Mouse (Mus musculus) R1 (cell line): ENCODE results near the gene Krt73.

Source experiments
- DNase-seq: peaks from one replicate; pipeline ENCODE4 v3.0.0-alpha.2; 2018; ENCODE audit warnings: low read depth, low spot score

Gene Krt73

DNA sequence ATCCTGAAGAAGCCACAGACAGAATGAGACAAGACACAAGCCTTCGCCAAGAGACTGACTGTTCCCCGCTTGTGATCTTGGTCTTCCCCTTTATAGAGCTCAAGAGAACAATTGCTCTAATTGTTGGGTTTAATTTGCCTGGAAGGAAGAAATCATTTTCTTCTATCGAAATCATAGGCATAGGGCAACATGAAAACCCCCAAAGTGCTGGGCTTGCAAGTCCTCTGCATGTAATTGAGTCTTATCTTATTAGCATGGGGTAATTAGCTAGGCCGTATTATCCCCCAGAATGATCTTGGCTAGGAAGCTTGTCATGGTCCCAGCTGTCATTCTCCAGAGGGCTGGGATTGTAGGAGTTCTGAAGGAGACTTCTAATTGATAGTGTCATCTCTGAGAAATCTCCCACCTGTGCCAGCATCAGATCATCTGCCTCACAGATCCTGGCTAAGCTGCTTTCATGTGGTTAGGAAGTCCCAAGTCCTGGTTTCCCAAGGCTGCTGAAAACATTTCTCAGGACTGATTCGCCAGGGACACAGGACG is at the start of gene Krt73:
Gene Krt73 (minus strand): TSS at position 51 of the 540 bp plus-strand sequence.
- DNase-seq, result no peak

GRCm38 (mm10) chr15:101850694-101851093 is 48.5 kb upstream of the Krt73 start, which contains the start of gene Krt1:
Gene Krt1, minus strand, starts transcription at chr15:101850794.
- DNase-seq, result no peak

- peak; percentile 19 for DNase-seq
These were observed 43.8 kb upstream of the Krt73 start for GRCm38 (mm10) chr15:101845971-101846403.

DNA sequence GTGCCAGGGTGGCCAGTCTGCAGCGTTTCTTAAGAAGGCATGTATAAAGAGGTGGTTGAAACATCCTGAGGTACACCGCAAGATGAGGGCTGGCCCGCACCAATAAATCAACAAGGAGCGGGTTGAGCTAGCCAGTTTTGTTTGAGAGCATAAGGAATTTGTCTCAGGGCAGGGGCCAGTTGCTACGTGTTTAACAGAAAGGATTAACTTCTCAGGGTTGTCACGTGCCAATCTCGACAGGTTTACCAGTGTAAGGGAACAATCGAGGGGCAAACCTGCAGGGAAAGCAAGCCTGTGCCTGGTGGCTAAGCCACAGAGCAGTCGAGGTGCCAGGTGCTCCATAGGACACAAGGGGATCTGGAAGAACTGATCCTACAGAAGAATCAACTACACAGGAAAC is 41.0 kb upstream of the Krt73 start:
- no peak for DNase-seq

GRCm38 (mm10) chr15:101834784-101835328 is 32.7 kb upstream of the Krt73 start:
- peak; percentile 61 for DNase-seq

GRCm38 (mm10) chr15:101833131-101833530 is 31.0 kb upstream of the Krt73 start:
- DNase-seq, result no peak

- no peak for DNase-seq
These were observed 27.3 kb upstream of the Krt73 start for GRCm38 (mm10) chr15:101829441-101829840.

DNA sequence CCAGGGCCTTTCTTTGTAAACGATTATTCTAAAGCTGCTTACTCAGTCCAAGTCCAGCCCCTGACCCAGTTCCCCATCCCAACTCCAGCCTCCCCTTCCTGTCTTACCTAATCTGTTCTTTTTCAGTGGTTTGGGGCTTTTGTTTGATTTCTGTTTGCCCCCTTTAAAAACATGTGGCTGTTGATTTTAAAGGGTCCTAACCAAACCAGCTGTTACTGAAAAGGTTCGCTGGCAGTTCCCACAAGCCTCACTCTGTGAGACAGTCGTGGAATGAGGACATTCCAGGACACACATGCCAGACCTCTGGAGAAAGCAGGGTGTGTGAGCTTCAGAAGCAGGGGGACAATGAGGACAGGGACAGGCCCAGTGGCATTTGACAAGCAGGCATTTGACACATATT is 19.6 kb upstream of the Krt73 start:
- DNase-seq, result no peak

DNA sequence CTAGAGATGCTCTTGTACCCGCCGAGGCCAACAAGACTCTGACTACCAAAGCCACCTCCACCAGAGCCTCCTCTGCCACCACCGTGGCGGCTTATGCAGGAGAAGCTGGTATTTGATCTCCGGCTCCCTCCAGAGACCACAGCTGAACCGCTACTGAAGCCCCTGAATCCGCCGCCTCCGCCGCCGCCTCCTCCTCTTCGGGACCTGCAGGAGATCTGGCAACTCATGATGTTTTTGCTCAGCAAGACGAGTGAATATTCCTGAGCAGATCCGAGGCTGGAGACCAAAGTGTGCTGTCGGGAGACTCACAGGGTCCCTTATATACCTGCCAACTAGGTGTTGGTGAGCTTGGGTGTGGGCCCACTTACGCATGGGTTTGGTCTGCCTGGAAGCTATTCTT is 15.7 kb upstream of the Krt73 start, which contains the start of gene Krt2:
Gene Krt2 (minus strand): TSS at position 295 of the 400 bp plus-strand sequence.
- no peak for DNase-seq

DNA sequence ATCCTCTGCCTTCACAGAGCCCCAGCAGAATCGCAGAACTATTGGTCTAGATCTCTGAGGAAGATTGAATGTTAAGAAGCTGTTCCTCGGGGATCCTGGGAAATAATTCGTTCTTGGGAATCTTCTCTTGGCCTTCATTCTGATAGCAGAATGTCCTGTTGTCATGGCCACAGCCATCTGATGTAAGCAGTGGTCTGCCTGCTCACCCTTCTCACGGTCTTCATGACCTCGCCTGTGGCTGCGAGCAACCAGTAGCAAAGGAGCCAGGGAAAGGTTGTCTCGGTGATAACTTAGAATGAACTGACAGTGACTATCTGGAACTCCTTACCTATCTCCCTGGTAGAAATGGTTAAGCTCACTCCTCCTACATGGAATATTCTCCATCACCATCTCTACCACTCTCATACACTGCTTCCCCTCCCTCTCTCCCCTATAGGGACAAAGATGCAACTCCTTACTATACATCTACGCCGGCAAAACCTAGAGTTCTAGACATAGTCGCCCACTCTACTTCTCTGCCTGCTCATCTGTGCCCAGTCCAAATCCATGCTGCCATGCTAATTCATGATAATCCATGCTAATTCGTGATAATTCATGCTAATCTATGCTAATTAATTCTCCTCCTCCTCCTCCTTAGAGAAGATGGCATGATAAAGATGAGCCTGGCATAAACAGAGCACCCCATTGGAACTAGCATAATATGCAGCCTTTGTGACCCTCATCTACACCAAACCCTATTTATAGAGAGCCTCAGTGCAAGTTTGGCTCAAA is 1.1 kb upstream of the Krt73 start:
- DNase-seq, result no peak

- no peak for DNase-seq
These were observed 11.3 kb downstream of the Krt73 start for GRCm38 (mm10) chr15:101790867-101791266.

DNA sequence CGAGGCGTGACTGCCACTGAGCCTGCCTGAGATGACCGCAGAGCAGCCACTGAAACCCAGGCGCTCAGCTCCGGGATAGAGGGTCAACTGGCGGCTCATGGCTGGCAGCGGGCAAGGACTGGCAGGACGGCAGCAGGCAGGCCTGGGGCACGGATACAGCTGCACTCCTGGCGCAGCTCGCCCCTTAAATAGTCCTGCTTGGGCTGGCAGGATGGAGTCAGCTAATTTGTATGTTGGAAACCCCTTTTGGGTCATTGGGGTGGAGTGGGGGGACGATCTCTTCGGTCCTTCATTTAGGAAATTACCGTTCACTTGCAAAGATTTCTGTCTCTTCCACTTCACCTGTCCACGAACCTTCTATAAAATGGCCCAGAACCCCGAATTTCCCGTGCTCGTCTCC is 15.8 kb downstream of the Krt73 start, which contains the start of gene Krt72:
Gene Krt72 (minus strand): TSS at position 101 of the 400 bp plus-strand sequence.
- DNase-seq, result no peak

GRCm38 (mm10) chr15:101773420-101773819 is 28.7 kb downstream of the Krt73 start:
- no peak for DNase-seq

GRCm38 (mm10) chr15:101772711-101773081 is 29.4 kb downstream of the Krt73 start:
- peak; percentile 89 for DNase-seq

DNA sequence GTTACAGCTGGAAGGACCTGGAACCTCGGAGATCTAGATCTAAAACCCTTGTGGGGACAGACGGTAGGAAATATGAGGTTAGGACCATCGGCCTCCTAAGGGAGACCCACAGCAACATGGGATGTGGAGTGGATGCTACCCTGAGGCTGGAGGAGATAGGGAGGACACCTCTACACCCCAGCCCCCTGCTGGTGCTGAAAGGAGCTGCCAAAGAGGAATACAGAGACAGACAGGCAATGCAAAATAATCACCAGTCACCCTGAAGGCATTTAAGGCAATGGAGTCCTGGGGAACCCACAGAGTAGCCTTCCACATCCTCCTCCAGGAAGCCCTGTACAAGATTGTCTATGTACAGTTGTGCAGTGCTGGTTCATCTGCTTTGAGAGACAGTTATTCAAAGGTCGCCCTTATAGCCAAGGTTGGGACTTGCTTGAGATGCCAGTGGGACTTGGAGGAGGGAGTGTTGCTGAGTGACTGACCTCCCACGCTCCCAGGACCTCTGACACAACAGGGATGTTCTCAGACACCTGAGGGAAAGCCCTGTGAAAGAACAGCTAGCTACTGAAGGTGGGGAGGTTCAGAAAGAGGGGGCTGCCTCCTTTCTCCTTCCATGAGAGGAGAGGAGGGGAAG is 30.0 kb downstream of the Krt73 start:
- peak; percentile 53 for DNase-seq

GRCm38 (mm10) chr15:101770226-101770625 is 31.9 kb downstream of the Krt73 start:
- no peak for DNase-seq
